Mouse (Mus musculus): ENCODE results near the gene Tep1. TPM values are rescaled to one million over a fixed set of nuclear protein-coding genes. Genes with fewer than 3 reads are reported as not detected.

Tep1 gene
- polyA plus RNA-seq, 1 experiment from 2014 or later: 10.6 TPM

GRCm38 (mm10) chr14:50785251-50785637 lies 85.1 kb downstream of the Tep1 start, which contains the start of gene Ttc5:
Gene Ttc5, minus strand, starts transcription at chr14:50785519.
- under 1% methylated on average over 21 of the region's 21 CpGs for WGBS
- H3K9ac ChIP-seq (ENCODE audit: low read depth, low read length): peak within 1 kb of the TSS; percentile 78
- 0 out of 2 replicates have a peak, but pooled peaks cover 3% of the 10 kb centered on the region for H3K4me1 ChIP-seq (ENCODE audit: control insufficient read depth, insufficient read depth, low read length)
- H3K4me2 ChIP-seq (replicated peaks; ENCODE audit: low read depth, low read length): peak within 1 kb of the TSS; percentile 69
- no peaks in the 10 kb centered on the region for H3K27me3 ChIP-seq (ENCODE audit: control insufficient read depth, insufficient read depth, low read length)
- H3K9me3 ChIP-seq (ENCODE audit: control insufficient read depth, low read length): no peaks in the 10 kb centered on the region
- H3K4me3 ChIP-seq (ENCODE audit: low read length): peak within 1 kb of the TSS; percentile 84
- H3K36me3 ChIP-seq (ENCODE audit: control insufficient read depth, insufficient read depth, low read length): no peaks in the 10 kb centered on the region; the same call in 1 of the 2 replicates
- peak; percentile 93 for ATAC-seq (ENCODE audit: low FRiP score, low TSS enrichment)
- 0 out of 2 replicates have a peak within 1 kb of the TSS, but pooled peaks have one; percentile 30 for H3K27ac ChIP-seq (ENCODE audit: low read depth, low read length)

- Histone ChIP-seq H3K4me2 (replicated peaks; ENCODE audit: low read depth, low read length) (peak overlapping the region; percentile 69), H3K9me3 (ENCODE audit: control insufficient read depth, low read length) (no peaks in the 10 kb centered on the region), H3K27me3 (ENCODE audit: control insufficient read depth, insufficient read depth, low read length) (no peaks in the 10 kb centered on the region), H3K4me3 (ENCODE audit: low read length) (peak overlapping the region; percentile 84), H3K36me3 (ENCODE audit: control insufficient read depth, insufficient read depth, low read length) (peaks cover 4% of the 10 kb centered on the region; the same call in 1 of the 2 replicates), H3K4me1 (ENCODE audit: control insufficient read depth, insufficient read depth, low read length) (0 out of 2 replicates have a peak, but pooled peaks cover 3% of the 10 kb centered on the region), H3K27ac (ENCODE audit: low read depth, low read length) (0 out of 2 replicates have a peak overlapping the region, but pooled peaks have one; percentile 30), H3K9ac (ENCODE audit: low read depth, low read length) (peak overlapping the region; percentile 78)
- ATAC-seq (ENCODE audit: low FRiP score, low TSS enrichment): no peak
- WGBS: 23% methylated on average over 16 of the region's 16 CpGs
These were observed 85.7 kb downstream of the Tep1 start for GRCm38 (mm10) chr14:50784391-50785250.

- no peaks in the 10 kb centered on the region for H3K9me3 ChIP-seq (ENCODE audit: control insufficient read depth, low read length)
- 0 out of 2 replicates have a peak, but pooled peaks cover 3% of the 10 kb centered on the region for H3K4me1 ChIP-seq (ENCODE audit: control insufficient read depth, insufficient read depth, low read length)
- no peak overlapping the region for H3K4me3 ChIP-seq (ENCODE audit: low read length)
- 97% methylated on average over 3 of the region's 3 CpGs for WGBS
- no peak for ATAC-seq (ENCODE audit: low FRiP score, low TSS enrichment)
- H3K36me3 ChIP-seq (ENCODE audit: control insufficient read depth, insufficient read depth, low read length): peaks cover 6% of the 10 kb centered on the region
- H3K9ac ChIP-seq (ENCODE audit: low read depth, low read length): no peak overlapping the region
- H3K27ac ChIP-seq (ENCODE audit: low read depth, low read length): no peak overlapping the region
- H3K4me2 ChIP-seq (replicated peaks; ENCODE audit: low read depth, low read length): no peak overlapping the region
- no peaks in the 10 kb centered on the region for H3K27me3 ChIP-seq (ENCODE audit: control insufficient read depth, insufficient read depth, low read length)
These were observed 88.2 kb downstream of the Tep1 start for GRCm38 (mm10) chr14:50782166-50782565.

Other genes starting within 250 kb of the Tep1 start
- not detected in 2 replicates for gene Olfr745, start 231.2 kb downstream of the Tep1 start, polyA plus RNA-seq (2014; fragmentation: Nextera tagmentation; extraction: Ambion mirVana)
- not detected in 2 replicates for gene Olfr746, start 223.5 kb downstream of the Tep1 start, polyA plus RNA-seq (2014; fragmentation: Nextera tagmentation; extraction: Ambion mirVana)
- not detected in 2 replicates for gene Olfr747, start 177.4 kb downstream of the Tep1 start, polyA plus RNA-seq (2014; fragmentation: Nextera tagmentation; extraction: Ambion mirVana)
- not detected in 2 replicates for gene Olfr748, start 163.2 kb downstream of the Tep1 start, polyA plus RNA-seq (2014; fragmentation: Nextera tagmentation; extraction: Ambion mirVana)
- gene Olfr749, start 125.5 kb downstream of the Tep1 start, polyA plus RNA-seq (2014; fragmentation: Nextera tagmentation; extraction: Ambion mirVana): not detected in 2 replicates
- gene Ttc5, start 85.0 kb downstream of the Tep1 start, polyA plus RNA-seq (2014; fragmentation: Nextera tagmentation; extraction: Ambion mirVana): 83.3 and 86.6 TPM in 2 replicates
- gene Ccnb1ip1, start 62.8 kb downstream of the Tep1 start, polyA plus RNA-seq (2014; fragmentation: Nextera tagmentation; extraction: Ambion mirVana): not detected in 2 replicates
- gene Parp2, start 62.7 kb downstream of the Tep1 start, polyA plus RNA-seq (2014; fragmentation: Nextera tagmentation; extraction: Ambion mirVana): 75.8 and 75.9 TPM in 2 replicates
- 0.11 and 0.20 TPM in 2 replicates for gene Klhl33, start 26.9 kb upstream of the Tep1 start, polyA plus RNA-seq (2014; fragmentation: Nextera tagmentation; extraction: Ambion mirVana)
- 168 and 198 TPM in 2 replicates for gene Osgep, start 54.3 kb upstream of the Tep1 start, polyA plus RNA-seq (2014; fragmentation: Nextera tagmentation; extraction: Ambion mirVana)
- 354 and 419 TPM in 2 replicates for gene Apex1, start 54.4 kb upstream of the Tep1 start, polyA plus RNA-seq (2014; fragmentation: Nextera tagmentation; extraction: Ambion mirVana)
- 40.1 and 63.0 TPM in 2 replicates for gene Pip4p1, start 60.3 kb upstream of the Tep1 start, polyA plus RNA-seq (2014; fragmentation: Nextera tagmentation; extraction: Ambion mirVana)
- 80.6 and 83.0 TPM in 2 replicates for gene Pnp, start 60.5 kb upstream of the Tep1 start, polyA plus RNA-seq (2014; fragmentation: Nextera tagmentation; extraction: Ambion mirVana)
- gene Gm49342, start 74.0 kb upstream of the Tep1 start, polyA plus RNA-seq (2014; fragmentation: Nextera tagmentation; extraction: Ambion mirVana): not detected in 2 replicates
- gene Pnp2, start 85.4 kb upstream of the Tep1 start, polyA plus RNA-seq (2014; fragmentation: Nextera tagmentation; extraction: Ambion mirVana): 0.99 and 1.2 TPM in 2 replicates
- not detected in 2 replicates for gene Rnase10, start 137.2 kb upstream of the Tep1 start, polyA plus RNA-seq (2014; fragmentation: Nextera tagmentation; extraction: Ambion mirVana)
- gene Rnase9, start 171.3 kb upstream of the Tep1 start, polyA plus RNA-seq (2014; fragmentation: Nextera tagmentation; extraction: Ambion mirVana): 0.35 TPM in 1 of 2 replicates, not detected in the other
- 1.1 TPM in 1 of 2 replicates, not detected in the other for gene Rnase11, start 179.6 kb upstream of the Tep1 start, polyA plus RNA-seq (2014; fragmentation: Nextera tagmentation; extraction: Ambion mirVana)
- gene Rnase12, start 187.1 kb upstream of the Tep1 start, polyA plus RNA-seq (2014; fragmentation: Nextera tagmentation; extraction: Ambion mirVana): 16.5 and 18.5 TPM in 2 replicates
- gene Olfr750, start 203.9 kb upstream of the Tep1 start, polyA plus RNA-seq (2014; fragmentation: Nextera tagmentation; extraction: Ambion mirVana): not detected in 2 replicates
- 38.9 and 41.8 TPM in 2 replicates for gene Rnase4, start 220.5 kb upstream of the Tep1 start, polyA plus RNA-seq (2014; fragmentation: Nextera tagmentation; extraction: Ambion mirVana)
- 6.3 and 9.5 TPM in 2 replicates for gene Ang, start 220.6 kb upstream of the Tep1 start, polyA plus RNA-seq (2014; fragmentation: Nextera tagmentation; extraction: Ambion mirVana)
- 2.1 and 2.5 TPM in 2 replicates for gene Eddm3b, start 243.9 kb upstream of the Tep1 start, polyA plus RNA-seq (2014; fragmentation: Nextera tagmentation; extraction: Ambion mirVana)